Mouse (Mus musculus) neural tube, embryonic 10.5 days (tissue): ENCODE measurements around the gene Edrf1.

ENCODE experiments used
- DNase-seq: peaks from one replicate; pipeline ENCODE4 v3.0.0-alpha.2; 2017; ENCODE audit warnings: low spot score; ENCODE audit errors: extremely low spot score

The Edrf1 gene

GRCm38 (mm10) chr7:133637361-133638305 lies at the start of gene Edrf1:
TSS of gene Edrf1 (plus strand) at chr7:133637543.
- DNase-seq: peak; percentile 99

DNA sequence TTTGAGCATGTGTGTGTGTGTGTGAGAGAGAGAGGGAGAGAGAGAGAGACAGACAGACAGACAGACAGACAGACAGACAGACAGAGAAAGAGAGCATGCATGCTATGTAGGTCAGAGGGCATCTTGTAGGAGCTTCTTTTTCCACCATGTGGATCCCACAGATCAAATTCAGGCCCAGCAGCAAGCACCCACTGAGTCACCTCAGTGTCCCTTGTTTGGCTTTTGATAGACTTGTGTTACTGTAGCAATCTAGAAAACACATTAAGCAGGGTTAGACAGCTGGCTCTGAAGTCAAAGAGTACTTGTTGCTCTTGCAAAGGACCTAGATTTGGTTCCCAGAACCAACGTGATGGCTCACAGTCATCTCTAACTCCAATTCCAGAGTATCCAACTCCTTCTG lies 45.6 kb upstream of the Edrf1 start:
- no peak for DNase-seq

DNA sequence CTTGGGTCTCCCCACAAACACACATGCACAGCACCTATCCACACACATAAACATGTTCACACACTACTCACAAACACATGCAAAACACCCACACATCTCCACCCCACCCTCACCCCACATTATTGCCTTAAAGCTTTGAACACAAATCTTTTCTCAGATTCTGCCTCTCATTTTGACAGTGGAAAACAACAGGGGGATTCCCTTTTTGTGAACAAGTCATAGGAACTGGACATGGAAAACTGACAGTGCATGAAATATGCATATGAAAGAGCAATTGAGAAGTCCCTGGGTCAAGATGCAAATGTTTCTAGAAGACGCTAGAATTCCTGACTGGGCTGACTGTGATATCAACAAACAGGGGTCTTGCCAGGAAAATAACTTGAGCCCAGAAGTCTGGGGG lies 36.8 kb upstream of the Edrf1 start:
- no peak for DNase-seq

DNA sequence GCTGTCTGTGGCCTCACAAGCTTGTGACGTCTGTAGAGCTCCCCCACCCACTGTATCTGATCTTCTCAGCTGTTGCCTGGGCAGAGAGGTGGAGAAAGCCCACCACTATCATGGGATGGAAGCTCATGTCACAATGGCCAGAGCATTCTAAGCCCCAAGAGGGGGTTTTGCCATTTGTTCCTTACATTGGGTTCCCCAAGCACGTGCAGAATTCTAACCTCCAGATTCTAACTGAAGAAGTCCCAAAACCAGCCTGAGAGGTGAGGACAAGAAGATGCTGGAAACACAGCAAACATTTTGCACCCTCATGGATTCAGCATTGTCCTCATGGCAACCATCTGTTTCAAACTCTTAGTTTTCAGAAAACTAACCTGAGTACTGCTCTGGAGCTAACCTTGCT lies 35.3 kb upstream of the Edrf1 start, which contains the start of gene Tex36:
Tex36 (minus strand) TSS at position 101 of the 400 bp plus-strand sequence.
- no peak for DNase-seq

DNA sequence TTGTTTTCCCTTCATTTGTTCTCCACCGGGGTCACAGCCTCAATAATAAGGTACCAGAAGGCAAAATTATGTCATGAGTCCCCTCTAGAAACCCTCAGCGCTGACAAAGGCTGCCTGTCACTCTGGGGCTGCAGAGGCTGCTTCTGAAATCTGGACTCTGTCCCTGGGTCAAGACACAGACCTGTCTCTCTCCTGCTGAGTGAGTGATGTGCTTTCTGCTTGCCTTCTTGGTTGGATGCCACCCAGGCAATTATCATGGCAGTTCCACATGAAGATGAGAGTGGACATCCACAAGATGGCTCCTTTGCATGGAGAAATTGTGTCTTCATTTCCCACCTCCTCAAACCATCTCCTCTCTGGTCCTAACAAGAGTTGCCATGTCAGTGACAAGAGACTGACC lies 34.2 kb upstream of the Edrf1 start:
- DNase-seq: no peak

DNA sequence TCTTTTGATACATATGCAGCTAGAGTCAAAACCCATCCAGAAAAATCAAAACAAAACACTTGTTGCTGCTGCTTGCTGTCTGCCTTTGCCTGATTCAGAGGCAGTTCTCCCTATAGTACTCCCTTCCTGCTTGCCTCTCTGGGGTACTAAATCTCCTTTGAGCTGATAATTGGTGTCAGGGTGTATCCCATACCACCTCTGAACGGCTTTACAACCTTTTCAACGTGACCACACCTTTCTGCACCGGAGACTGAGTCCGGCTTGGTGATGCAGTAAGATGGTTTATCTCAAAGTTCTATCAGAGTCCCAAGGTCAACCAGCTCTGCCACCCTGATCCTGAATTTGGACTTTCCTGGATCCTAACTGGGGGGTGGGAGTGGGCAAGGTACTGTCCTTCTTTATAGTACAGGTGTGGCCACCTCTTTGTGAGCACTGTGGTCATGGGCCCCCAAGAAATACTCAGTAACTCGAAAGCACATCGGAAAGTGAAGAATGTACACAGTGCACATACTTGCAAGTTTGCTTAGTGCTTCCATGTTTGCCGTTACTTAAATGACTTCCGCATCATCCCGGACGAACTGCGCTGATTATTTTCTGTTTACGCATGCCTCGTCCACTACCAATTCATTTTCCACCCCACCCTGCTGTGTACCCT lies 32.8 kb upstream of the Edrf1 start:
- DNase-seq: no peak

DNA sequence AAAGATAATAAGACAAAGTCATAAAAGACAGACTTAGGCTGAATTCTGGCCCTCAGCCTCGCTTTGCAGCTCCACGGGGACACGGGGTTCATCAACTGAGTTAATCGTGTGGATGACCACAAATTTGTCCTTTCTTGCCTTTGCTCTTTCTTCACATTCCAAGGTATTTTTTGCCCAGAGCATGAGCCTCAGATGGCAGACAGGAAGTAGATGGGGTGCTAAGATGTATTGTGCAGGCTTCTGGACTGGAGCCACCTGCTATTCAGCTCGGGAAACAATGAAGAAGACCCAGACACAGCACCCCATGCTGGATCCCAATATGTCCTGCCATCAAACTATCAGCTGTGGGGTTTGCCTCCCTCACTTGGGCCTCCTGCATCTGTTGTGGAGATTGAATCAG lies 30.0 kb upstream of the Edrf1 start:
- no peak for DNase-seq

DNA sequence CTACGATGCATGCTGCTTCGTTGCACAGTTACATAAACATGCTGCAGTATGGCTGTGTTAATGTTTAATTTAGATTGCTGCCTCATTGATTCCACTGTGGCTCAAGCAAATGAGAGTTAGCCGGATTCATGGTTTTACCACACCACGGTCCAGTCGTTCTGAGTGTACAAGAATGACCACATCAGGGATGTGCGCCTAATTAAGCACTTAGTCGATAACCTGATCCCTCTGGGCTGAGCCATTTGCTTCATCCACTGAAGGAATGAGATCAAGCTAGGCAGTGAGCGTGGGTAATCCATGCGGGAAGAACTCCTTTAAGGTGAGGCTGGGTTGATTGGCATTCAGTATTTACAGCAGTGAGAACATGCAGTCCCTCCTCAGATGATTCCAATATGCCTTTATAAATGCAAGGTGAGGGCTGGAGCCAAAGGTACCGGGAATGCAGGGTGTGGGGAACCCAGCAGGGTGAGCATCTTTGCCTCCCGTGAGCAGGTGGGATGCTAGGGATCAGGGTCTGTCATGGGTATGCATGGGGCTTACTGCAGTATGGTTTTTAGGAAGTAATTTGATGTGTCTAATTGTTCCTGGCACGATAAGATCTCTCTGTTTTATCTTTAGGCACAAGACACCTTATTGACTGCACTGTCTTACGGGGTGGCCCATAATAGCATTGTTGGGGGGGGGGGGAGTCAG lies 29.3 kb upstream of the Edrf1 start:
- no peak for DNase-seq

DNA sequence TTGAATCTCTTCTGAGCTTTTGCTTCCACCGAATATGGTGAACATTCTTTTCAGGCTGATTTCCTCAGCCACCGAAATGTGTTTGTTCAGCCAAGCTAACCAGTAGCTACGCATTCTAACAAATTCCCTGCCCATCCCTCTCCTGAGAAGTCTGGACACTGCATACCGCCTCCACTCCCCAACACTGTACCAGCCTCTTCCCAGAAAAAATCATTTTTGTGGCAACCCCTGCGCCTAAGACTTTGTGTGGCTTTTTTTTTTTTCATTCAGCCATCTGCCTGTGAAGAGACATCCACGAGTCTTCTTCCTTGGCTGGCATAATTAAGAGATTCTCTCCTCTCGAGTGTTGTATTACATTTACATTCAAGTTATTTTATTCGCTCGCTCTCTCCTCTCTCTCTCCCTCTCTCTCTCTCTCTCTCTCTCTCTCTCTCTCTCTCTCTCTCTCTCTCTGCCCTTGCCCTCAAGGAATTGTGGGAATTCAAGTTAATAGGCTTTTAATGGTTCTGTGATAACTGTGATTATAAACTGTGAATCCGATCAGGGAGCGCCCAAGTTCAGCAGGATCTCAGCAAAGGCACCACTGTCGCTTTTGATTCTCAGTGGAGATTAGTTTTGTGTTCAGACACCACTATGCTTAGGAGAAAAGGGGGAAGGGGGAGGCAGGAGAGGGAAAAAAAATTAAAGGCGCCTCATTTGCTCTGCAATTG lies 28.6 kb upstream of the Edrf1 start:
- no peak for DNase-seq

- DNase-seq: no peak
These were observed 27.8 kb upstream of the Edrf1 start for GRCm38 (mm10) chr7:133609585-133609984.

DNA sequence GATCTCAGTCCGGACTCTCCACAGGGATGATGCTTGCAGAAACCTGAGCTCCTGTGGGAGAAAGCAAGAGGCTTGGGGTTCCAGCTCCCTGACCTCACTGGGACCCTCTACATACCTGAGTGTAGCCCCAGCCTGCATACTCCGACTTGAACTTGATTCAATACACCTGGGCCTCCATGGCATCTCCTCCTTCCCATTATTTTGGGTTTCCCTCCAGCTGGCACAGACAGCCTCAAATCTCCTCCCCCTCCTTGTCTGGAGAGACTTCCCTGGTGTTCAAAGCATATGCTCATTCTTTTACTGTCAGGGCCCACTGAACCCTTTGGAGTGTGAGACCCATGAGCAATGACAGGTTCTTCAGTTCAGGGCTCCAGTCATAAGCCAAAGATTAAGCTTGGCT lies 24.4 kb upstream of the Edrf1 start:
- DNase-seq: no peak

GRCm38 (mm10) chr7:133620721-133621120 lies 16.6 kb upstream of the Edrf1 start:
- DNase-seq: no peak

DNA sequence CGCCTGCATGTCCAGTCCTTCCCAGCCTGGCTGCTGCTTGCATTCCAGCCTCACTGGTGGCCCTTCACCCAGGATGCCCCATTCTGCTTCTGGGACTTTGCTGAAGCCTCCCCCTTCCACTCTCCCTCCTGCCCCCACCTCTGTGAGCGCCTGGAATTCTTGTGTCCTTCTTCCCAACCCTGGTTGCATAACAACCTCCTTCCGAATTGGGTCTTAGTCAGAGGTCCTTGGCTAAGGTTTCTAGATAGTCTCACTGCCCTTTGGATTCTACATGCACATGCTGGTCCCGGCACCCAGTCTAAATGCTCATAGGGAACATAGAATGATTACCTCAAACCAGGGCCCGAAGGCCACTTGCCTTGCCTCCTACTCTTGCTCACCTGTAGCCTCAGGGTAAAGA lies 14.1 kb upstream of the Edrf1 start:
- DNase-seq: no peak

- no peak for DNase-seq
These were observed 10.0 kb upstream of the Edrf1 start for GRCm38 (mm10) chr7:133627184-133627936.

GRCm38 (mm10) chr7:133630821-133631220 lies 6.5 kb upstream of the Edrf1 start:
- no peak for DNase-seq

- peak; percentile 65 for DNase-seq
These were observed 4.9 kb upstream of the Edrf1 start for GRCm38 (mm10) chr7:133632476-133632875.

DNA sequence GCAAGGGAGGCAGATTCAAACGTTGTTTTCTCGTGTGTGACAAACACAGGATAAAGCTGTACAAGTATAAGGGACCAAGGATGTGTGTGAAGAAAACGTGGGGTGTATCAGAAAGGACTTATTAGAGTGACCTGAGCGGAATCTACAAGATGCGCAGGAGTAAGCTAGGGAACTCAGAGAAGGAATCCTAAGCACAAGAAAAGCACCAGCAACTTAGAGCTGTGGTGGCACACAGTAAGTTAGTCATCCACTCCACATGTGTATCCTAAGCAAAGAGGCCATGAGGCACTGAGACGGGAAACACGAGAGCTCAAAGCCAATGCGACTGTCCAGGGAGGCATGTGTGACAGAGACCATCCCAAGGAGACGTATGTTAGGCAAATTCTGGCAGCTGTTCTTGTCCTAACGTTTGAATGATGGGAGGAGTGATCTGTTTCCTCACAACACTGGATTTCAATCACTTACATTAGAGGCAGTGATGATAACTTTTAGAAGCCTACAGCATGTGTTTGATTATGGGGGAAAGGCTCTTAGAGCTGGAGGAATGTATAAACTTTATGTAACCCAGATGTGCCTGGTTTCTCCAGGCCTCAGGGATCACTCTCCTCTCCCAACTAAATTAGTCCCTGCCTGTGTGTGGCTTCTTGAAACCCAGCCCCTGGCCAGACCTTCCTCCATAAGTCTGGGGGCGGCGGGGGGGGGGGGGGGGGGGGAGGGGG lies 2.3 kb upstream of the Edrf1 start:
- peak; percentile 22 for DNase-seq

DNA sequence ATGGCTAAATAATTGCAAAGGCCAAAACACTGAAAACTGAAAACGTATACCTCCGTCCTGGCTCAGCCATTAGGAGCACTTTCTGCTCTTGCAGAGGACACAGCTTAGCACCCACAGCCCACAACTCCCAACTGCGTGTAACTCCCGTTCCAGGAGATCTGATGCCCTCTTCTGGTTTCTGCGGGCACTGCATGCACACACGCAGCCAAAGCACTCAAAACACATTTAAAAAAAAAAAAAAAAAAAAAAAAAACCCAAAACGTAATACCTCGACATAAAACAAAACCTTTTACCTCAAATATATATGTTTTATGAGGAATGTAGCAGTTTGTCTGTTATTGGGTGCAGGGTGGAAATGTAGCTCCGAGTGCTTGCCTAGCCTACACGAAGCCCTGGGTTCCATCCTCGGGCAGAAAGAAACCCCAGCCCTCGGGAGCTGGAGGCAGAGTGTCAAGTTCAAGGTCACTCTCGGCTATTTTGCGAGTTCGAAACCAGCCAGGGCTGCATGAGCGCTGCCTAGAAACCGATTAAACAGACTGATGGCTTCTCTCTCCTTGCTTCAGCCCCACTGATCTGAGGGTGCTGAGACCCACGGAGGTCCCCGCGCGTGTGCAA lies 498 bp upstream of the Edrf1 start:
- DNase-seq: peak; percentile 88

GRCm38 (mm10) chr7:133638306-133638705 lies 963 bp downstream of the Edrf1 start:
- no peak for DNase-seq

DNA sequence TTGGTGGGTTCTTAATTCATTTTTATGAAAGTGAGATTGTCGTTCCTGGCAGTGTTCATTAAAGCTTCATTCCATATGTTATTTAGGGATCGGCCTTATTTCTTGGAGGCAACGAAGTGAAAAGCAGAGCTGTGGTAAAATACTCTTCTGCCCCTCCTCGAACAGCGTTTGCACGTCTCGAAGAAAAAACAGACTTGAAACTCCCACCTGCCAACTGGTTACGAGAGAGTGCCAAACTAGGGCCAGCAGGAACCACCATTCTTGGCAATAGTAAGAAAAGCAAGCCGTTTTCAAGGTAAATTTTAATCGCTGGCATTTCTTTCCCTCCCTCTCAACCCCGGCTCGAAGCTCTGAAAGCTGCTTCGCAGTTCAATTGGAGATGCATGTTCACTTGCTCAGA lies 1.5 kb downstream of the Edrf1 start:
- DNase-seq: no peak
